Mouse (Mus musculus) thymus, adult 2 months (tissue): Measurements from ENCODE around the gene Gm10382. TPM values are rescaled to one million over a fixed set of nuclear protein-coding genes. Genes with fewer than 3 reads are reported as not detected.
"Not testable (repeated sequence)": the region's sequence is repeated elsewhere in the genome, so short reads cannot be mapped to it uniquely, and the experiment has no call there.

ENCODE experiments used
- DNase-seq: peaks from one replicate; pipeline ENCODE4 v3.0.0; 2021
- H3K27ac ChIP-seq: fragments of 200-500 bp; 2 replicates; pipeline ENCODE4 v1.5.1; 2012; ENCODE audit warnings: low read length, control low read depth; ENCODE audit not compliant: control insufficient read depth, insufficient read depth
- H3K27me3 ChIP-seq: fragments of 200-500 bp; 2 replicates; pipeline ENCODE4 v1.6.1; 2012; ENCODE audit warnings: mild to moderate bottlenecking, low read length, moderate library complexity, mixed read lengths; ENCODE audit not compliant: control insufficient read depth, insufficient read depth
- H3K36me3 ChIP-seq: fragments of 200-500 bp; 2 replicates; pipeline ENCODE4 v1.6.1; 2012; ENCODE audit warnings: mild to moderate bottlenecking, low read length, moderate library complexity; ENCODE audit not compliant: control insufficient read depth, insufficient read depth
- H3K4me1 ChIP-seq: fragments of 200-500 bp; replicated peaks from 2 replicates; pipeline ENCODE4 v1.6.1; 2012; ENCODE audit warnings: low read length; ENCODE audit not compliant: control insufficient read depth, insufficient read depth
- H3K4me3 ChIP-seq: fragments of 200-500 bp; 2 replicates; pipeline ENCODE4 v1.5.1; 2012; ENCODE audit warnings: mild to moderate bottlenecking, low read length, control low read depth, moderate library complexity; ENCODE audit not compliant: control insufficient read depth, insufficient read depth
- CTCF ChIP-seq: fragments of 200-500 bp; IDR thresholded peaks from 2 replicates; pipeline ENCODE4 v1.5.1; 2012; ENCODE audit warnings: mild to moderate bottlenecking, control low read depth, low read length, moderate library complexity, borderline replicate concordance; ENCODE audit not compliant: control insufficient read depth, poor library complexity, insufficient read depth; ENCODE audit errors: extremely low read depth
- POLR2A ChIP-seq: fragments of 200-500 bp; IDR thresholded peaks from 2 replicates; pipeline ENCODE4 v1.6.1; 2012; ENCODE audit warnings: mild to moderate bottlenecking, low read length, control low read depth, moderate library complexity; ENCODE audit not compliant: control insufficient read depth, poor library complexity, insufficient read depth; ENCODE audit errors: extremely low read depth
- WGBS: fragments of 180-500 bp; shearing (Covaris S2); methylation state at CpG from one replicate; pipeline ENCODE4 v1.1.7; 2018; 5-methylcytosine and 5-hydroxymethylcytosine counted together
- polyA plus RNA-seq: library from polyadenylated mRNA; depleted of rRNA; stranded (reverse); fragments of >200 nt; gene quantifications from 2 replicates; pipeline ENCODE4 v1.2.3, GENCODE M21; 2012; rRNA removed

The Gm10382 gene
- polyA plus RNA-seq, 1 experiment: 0.18 TPM

GRCm38 (mm10) chr5:125433793-125434337, 44.7 kb downstream of the Gm10382 start, which contains the start of gene Dhx37:
TSS of gene Dhx37 (minus strand) at chr5:125434121.
- Histone ChIP-seq H3K4me3 (peak within 1 kb of the TSS; percentile 99), H3K4me1 (peaks cover 7% of the 10 kb centered on the region), H3K27ac (no peak within 1 kb of the TSS), H3K27me3 (no peaks in the 10 kb centered on the region), H3K36me3 (peaks cover 6% of the 10 kb centered on the region)
- peak; percentile 89 for DNase-seq
- WGBS: under 1% methylated on average over 46 of the region's 46 CpGs
- TF ChIP-seq CTCF: no peak
- TF ChIP-seq POLR2A: peak; percentile 68

GRCm38 (mm10) chr5:125434347-125434746, 45.2 kb downstream of the Gm10382 start:
- H3K36me3 ChIP-seq, DNase-seq, H3K4me3 ChIP-seq, H3K27ac ChIP-seq, H3K4me1 ChIP-seq, H3K27me3 ChIP-seq: not testable (repeated sequence)
- 63% methylated on average over 15 of the region's 15 CpGs for WGBS

Other genes starting within 250 kb of the Gm10382 start
- gene Ncor2, start 210.1 kb upstream of the Gm10382 start, polyA plus RNA-seq: 75.8 and 98.4 TPM in 2 replicates
- gene Scarb1, start 48.2 kb upstream of the Gm10382 start, polyA plus RNA-seq: 75.3 and 80.7 TPM in 2 replicates
- gene Ubc, start 880 bp downstream of the Gm10382 start, polyA plus RNA-seq: 585 and 598 TPM in 2 replicates
- gene Dhx37, start 44.8 kb downstream of the Gm10382 start, polyA plus RNA-seq: 31.7 and 32.4 TPM in 2 replicates
- gene Bri3bp, start 52.2 kb downstream of the Gm10382 start, polyA plus RNA-seq: 22.7 and 26.4 TPM in 2 replicates
- 51.0 and 61.1 TPM in 2 replicates for gene Aacs, start 86.5 kb downstream of the Gm10382 start, polyA plus RNA-seq
- 0.09 and 0.15 TPM in 2 replicates for gene Tmem132b, start 142.5 kb downstream of the Gm10382 start, polyA plus RNA-seq